Mouse (Mus musculus) limb, embryonic 12.5 days (tissue): ENCODE results near the gene H2afx. TPM values are rescaled to one million over a fixed set of nuclear protein-coding genes. Genes with fewer than 3 reads are reported as not detected.
"Not testable (repeated sequence)": the region's sequence is repeated elsewhere in the genome, so short reads cannot be mapped to it uniquely, and the experiment has no call there.

Experiments
- ATAC-seq: fragments of 200-750 bp; cut with Nextera tagmentation; 2 replicates; pipeline ENCODE4 v1.8.0; 2017; ENCODE audit warnings: low read depth, moderate TSS enrichment; ENCODE audit not compliant: insufficient number of reproducible peaks, insufficient read depth, low FRiP score, low TSS enrichment
- H3K27ac ChIP-seq: fragments of 300-500 bp; sonication (generic); 2 replicates; pipeline ENCODE4 v1.5.1; 2016; ENCODE audit warnings: mild to moderate bottlenecking, moderate library complexity
- H3K27me3 ChIP-seq: fragments of 300-500 bp; sonication (generic); 2 replicates; pipeline ENCODE4 v1.6.1; 2016; ENCODE audit warnings: mild to moderate bottlenecking, moderate library complexity
- H3K36me3 ChIP-seq: fragments of 300-500 bp; sonication (generic); 2 replicates; pipeline ENCODE4 v1.6.1; 2016; ENCODE audit warnings: mild to moderate bottlenecking, moderate library complexity
- H3K4me1 ChIP-seq: fragments of 300-500 bp; sonication (generic); replicated peaks from 2 replicates; pipeline ENCODE4 v1.6.1; 2016
- H3K4me2 ChIP-seq: fragments of 300-500 bp; sonication (generic); 2 replicates; pipeline ENCODE4 v1.6.1; 2016; ENCODE audit warnings: mild to moderate bottlenecking, moderate library complexity
- H3K4me3 ChIP-seq: fragments of 300-500 bp; sonication (generic); replicated peaks from 2 replicates; pipeline ENCODE4 v1.5.1; 2016; ENCODE audit warnings: mild to moderate bottlenecking
- H3K9ac ChIP-seq: fragments of 300-500 bp; sonication (generic); replicated peaks from 2 replicates; pipeline ENCODE4 v1.6.1; 2016; ENCODE audit warnings: mild to moderate bottlenecking, moderate library complexity
- H3K9me3 ChIP-seq: fragments of 300-500 bp; sonication (generic); 2 replicates; pipeline ENCODE4 v1.6.1; 2016; ENCODE audit warnings: mild to moderate bottlenecking, moderate library complexity
- WGBS: fragments of 180-500 bp; shearing (Covaris S2); methylation state at CpG from one replicate; pipeline ENCODE4 v1.1.7; 2016; 5-methylcytosine and 5-hydroxymethylcytosine counted together
- polyA plus RNA-seq: library from polyadenylated mRNA; unstranded; fragments of >200 nt; fragmentation: Nextera tagmentation; extraction: Ambion mirVana; gene quantifications from 2 replicates; pipeline ENCODE4 v1.2.1, GENCODE M21; 2016

Gene H2afx
- polyA plus RNA-seq, 1 experiment from 2014 or later = 481 TPM

DNA sequence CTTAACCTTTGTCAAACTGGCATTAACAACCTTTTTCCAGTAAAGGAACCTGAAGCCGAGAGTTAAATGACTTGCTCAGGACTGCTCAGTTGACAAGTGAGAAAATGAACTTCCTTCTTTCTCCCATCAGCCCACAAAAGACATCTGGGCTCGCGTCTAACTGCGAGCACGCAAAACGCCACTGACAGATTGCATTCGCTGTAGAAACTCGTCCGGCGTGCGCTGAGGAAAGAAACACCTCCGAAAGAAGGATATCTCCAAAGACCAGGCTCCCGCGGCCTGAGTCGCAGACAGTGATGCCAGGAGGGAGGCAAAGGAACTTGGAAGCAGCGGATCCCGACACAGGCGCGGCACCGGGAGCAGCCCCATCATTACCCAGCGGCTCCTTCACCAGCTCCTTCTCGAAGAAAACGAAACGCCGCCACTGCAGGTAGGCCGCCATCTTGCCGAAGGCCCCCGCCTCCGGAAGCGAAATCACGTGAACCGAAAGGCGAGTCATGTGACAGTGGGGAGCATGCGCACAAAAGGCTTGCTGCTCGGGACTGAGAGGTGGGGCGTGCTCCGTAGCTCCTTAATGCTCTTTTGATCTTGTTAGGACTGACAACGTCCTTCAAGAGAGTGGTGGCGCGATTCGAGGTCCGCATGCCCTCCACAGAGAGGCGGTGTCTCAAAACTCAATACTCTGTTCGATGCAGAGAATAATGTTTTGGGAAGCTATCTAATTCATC is 26.9 kb downstream of the H2afx start, which contains the start of gene Vps11:
Gene Vps11 (minus strand): TSS at position 481 of the 728 bp plus-strand sequence.
- H3K9ac ChIP-seq = peak within 1 kb of the TSS; percentile 82
- WGBS = under 1% methylated on average over 44 of the region's 44 CpGs
- peaks cover 8% of the 10 kb centered on the region for H3K4me1 ChIP-seq
- no peaks in the 10 kb centered on the region for H3K27me3 ChIP-seq
- H3K4me3 ChIP-seq = peak within 1 kb of the TSS; percentile 91
- H3K9me3 ChIP-seq = no peaks in the 10 kb centered on the region
- ATAC-seq = peak; percentile 82; the same call in 1 of the 2 replicates
- H3K4me2 ChIP-seq = peak within 1 kb of the TSS; percentile 92
- peaks cover 34% of the 10 kb centered on the region for H3K36me3 ChIP-seq
- H3K27ac ChIP-seq = 0 out of 2 replicates have a peak within 1 kb of the TSS, but pooled peaks have one; percentile 45

DNA sequence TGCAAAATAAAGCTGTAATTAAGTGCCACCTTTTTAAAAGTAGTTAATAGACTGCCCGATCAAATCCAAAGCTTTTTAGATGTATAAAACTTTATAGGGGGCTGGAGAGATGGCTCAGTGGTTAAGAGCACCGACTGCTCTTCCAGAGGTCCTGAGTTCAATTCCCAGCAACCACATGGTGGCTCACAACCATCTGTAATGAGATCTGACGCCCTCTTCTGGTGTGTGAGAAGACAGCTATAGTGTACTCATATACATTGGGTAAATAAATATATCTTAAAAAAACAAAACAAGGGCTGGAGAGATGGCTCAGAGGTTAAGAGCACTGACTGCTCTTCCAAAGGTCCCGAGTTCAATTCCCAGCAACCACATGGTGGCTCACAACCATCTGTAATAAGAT is 27.4 kb downstream of the H2afx start:
- 0 out of 2 replicates have a peak overlapping the region, but pooled peaks have one; percentile 45 for H3K27ac ChIP-seq
- H3K4me2 ChIP-seq = peak overlapping the region; percentile 92
- H3K9ac ChIP-seq, H3K27me3 ChIP-seq, ATAC-seq, H3K9me3 ChIP-seq, H3K4me1 ChIP-seq: not testable (repeated sequence)
- 43% methylated on average over 4 of the region's 4 CpGs for WGBS
- peaks cover 28% of the 10 kb centered on the region for H3K36me3 ChIP-seq
- H3K4me3 ChIP-seq = peak overlapping the region; percentile 91

DNA sequence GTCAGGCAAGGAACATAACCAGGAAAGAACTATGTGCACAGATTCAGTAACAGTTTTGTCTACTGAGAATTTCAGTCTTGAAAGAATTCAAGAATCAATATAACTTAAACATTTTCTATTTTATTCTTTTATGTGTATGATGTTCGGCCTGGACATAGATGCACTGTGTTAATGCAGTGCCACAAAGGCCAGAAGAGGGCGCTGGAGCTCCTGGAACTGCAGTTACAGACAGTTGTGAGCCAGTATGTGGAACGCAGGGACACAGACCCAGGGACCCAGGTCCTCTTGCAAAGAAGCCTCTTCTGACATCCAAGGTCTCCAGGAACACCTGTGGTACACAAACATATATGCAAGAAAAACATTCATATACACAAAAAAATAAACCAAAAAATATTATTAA is 30.0 kb downstream of the H2afx start:
- H3K27ac ChIP-seq = no peak overlapping the region
- 58% methylated on average over 3 of the region's 3 CpGs for WGBS
- no peaks in the 10 kb centered on the region for H3K27me3 ChIP-seq
- H3K4me3 ChIP-seq = no peak overlapping the region
- no peak for ATAC-seq
- peaks cover 5% of the 10 kb centered on the region for H3K36me3 ChIP-seq
- H3K4me2 ChIP-seq = no peak overlapping the region
- no peaks in the 10 kb centered on the region for H3K9me3 ChIP-seq
- no peak overlapping the region for H3K9ac ChIP-seq
- H3K4me1 ChIP-seq = peaks cover 8% of the 10 kb centered on the region

DNA sequence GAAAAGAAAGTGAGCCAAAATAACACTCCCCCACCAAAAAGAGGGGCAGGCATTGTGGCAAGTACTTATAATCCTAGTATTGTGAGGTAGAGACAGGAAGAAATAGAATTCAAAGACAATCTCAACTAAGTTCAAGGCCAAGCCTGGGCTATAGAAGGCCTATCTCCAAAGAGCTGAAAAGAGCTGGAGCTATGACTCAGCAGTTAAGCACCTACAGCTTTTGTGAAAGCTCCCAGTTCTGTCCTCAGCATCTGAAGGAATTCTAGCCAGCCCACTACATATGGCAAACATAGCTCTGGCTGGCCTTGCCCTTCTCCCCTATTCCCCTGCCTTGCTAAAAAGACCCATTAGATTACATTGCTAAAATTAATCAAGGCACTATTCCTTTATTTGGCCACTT is 38.9 kb downstream of the H2afx start:
- Histone ChIP-seq H3K9ac (no peak overlapping the region), H3K27ac (no peak overlapping the region), H3K9me3 (no peaks in the 10 kb centered on the region), H3K4me2 (no peak overlapping the region), H3K36me3 (no peaks in the 10 kb centered on the region), H3K27me3 (no peaks in the 10 kb centered on the region), H3K4me1 (peaks cover 2% of the 10 kb centered on the region), H3K4me3 (no peak overlapping the region)
- no peak for ATAC-seq

DNA sequence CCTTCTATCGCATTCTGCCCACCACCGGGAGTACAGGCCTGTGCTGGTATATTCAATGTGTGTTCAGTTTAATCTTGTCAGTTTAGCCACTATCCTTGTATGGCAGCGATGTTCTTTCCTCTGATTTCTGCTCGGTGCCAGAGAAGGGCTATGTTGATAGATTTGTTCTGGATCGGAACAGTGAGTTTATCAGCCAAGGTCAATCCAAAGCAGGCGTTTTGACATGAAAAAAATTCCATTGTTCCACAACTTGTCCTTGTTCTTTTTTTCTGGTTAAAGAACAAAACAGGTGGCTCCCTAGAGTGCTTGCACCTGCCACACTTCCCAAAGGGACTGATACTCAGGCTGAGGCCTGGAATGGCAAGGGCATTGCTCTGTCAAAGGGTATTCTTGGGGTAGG is 41.6 kb downstream of the H2afx start:
- Histone ChIP-seq H3K27me3 (no peaks in the 10 kb centered on the region), H3K27ac (no peak overlapping the region), H3K4me1 (peaks cover 16% of the 10 kb centered on the region), H3K9me3 (no peaks in the 10 kb centered on the region), H3K4me2 (no peak overlapping the region), H3K36me3 (peaks cover 7% of the 10 kb centered on the region), H3K4me3 (no peak overlapping the region), H3K9ac (no peak overlapping the region)
- ATAC-seq = no peak
- WGBS = 90% methylated on average over 6 of the region's 6 CpGs

DNA sequence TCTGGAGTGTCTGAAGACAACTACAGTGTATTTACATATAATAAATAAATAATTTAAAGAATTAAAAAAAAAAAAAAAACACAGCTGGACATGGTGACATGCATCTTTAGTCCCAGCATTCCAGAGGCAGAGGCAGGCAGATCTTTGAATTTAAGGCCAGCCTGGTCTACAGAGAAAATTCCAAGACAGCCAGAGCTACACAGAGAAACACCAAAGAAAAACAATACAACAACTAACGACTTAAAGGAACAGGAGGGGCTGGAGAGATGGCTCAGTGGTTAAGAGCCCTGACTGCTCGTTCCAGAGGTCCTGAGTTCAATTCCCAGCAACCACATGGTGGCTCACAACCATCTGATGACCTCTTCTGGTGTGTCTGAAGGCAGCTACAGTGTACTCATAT is 42.8 kb downstream of the H2afx start:
- not testable (repeated sequence) for ATAC-seq, H3K4me2 ChIP-seq
- H3K36me3 ChIP-seq = peaks cover 19% of the 10 kb centered on the region

DNA sequence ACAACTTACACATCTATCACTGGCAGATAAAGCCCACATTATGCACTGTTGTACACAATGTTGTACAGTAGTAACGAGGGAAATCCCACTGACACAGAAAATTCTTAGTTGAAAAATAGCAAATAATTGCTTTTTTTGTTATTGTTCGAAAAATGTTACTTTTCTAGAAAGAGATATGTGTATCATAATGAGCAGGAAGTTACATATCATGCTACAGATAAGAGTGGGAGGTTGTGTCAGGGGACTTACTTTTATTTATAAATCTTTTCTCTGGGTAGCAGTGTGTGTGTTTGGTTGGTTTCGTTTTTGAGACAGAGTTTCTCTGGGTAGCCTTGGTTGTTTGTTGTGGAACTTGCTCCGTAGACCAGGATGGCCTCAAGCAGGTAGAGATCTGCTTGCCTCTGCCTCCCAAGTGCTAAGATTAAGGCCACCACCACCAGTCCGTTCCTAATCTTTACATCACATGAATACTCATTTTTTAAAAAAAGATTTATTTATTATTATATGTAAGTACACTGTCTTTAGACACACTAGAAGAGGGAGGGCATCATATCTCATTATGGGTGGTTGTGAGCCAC is 43.7 kb downstream of the H2afx start:
- Histone ChIP-seq H3K4me2 (peak overlapping the region; percentile 66), H3K4me3 (peak overlapping the region; percentile 87), H3K4me1 (peaks cover 16% of the 10 kb centered on the region), H3K36me3 (peaks cover 28% of the 10 kb centered on the region), H3K27ac (no peak overlapping the region; the same call in 1 of the 2 replicates), H3K9ac (peak overlapping the region; percentile 90), H3K9me3 (no peaks in the 10 kb centered on the region), H3K27me3 (no peaks in the 10 kb centered on the region)
- WGBS = 88% methylated on average over 5 of the region's 5 CpGs
- no peak for ATAC-seq

More for the DNA sequence above, 42.8 kb downstream of the H2afx start:
- H3K9ac ChIP-seq, H3K27me3 ChIP-seq, H3K4me3 ChIP-seq, H3K27ac ChIP-seq, H3K9me3 ChIP-seq: not testable (repeated sequence)
- WGBS = 84% methylated on average over 2 of the region's 2 CpGs
- peaks cover 16% of the 10 kb centered on the region for H3K4me1 ChIP-seq

DNA sequence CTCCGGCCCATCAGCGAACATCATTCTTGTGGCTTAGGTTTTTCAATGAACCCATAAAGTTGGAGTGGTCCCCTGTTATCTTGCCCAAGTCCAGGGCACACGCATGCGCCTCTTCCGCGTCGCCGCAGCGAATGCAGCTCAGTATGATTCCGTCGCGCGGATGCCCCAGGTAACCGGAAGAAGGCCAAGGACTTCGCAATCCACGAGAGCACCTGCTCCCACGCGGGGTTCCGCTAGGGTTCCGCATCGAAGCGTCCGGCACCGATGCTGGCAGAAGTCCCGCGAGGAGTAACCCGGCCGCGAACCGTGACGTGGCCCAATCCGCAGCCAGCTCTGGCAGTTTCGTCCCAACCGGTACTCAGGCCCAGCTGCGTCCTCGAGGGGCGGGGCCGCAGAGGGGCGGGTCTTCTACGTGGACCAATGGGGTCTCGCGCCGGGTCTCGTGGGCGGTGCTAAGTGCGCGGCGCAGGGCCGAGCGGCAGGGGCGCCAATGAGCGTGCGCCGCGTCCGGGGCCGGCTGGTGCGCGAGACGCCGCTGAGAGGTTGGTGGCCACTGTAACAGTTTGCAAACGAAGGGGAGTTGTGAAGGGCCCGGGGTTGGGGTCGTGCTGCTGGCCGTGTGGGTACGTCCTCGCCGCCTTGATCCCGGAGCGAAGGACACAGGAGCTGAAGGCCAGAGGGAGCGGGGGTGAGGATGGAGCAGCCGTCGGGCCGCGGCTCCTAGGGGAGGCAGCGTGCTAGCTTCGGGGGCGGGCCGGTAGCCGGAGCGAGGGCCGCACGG is 44.8 kb downstream of the H2afx start, which contains the start of gene Hyou1:
Gene Hyou1 (plus strand): TSS at position 437 of the 781 bp plus-strand sequence.
- peaks cover 38% of the 10 kb centered on the region for H3K36me3 ChIP-seq
- peak within 1 kb of the TSS; percentile 82 for H3K27ac ChIP-seq
- peak within 1 kb of the TSS; percentile 87 for H3K4me3 ChIP-seq
- H3K4me2 ChIP-seq = peak within 1 kb of the TSS; percentile 92
- no peaks in the 10 kb centered on the region for H3K27me3 ChIP-seq
- H3K4me1 ChIP-seq = peaks cover 16% of the 10 kb centered on the region
- ATAC-seq = peak; percentile 96
- peak within 1 kb of the TSS; percentile 90 for H3K9ac ChIP-seq
- H3K9me3 ChIP-seq = no peaks in the 10 kb centered on the region
- under 1% methylated on average over 83 of the region's 83 CpGs for WGBS

DNA sequence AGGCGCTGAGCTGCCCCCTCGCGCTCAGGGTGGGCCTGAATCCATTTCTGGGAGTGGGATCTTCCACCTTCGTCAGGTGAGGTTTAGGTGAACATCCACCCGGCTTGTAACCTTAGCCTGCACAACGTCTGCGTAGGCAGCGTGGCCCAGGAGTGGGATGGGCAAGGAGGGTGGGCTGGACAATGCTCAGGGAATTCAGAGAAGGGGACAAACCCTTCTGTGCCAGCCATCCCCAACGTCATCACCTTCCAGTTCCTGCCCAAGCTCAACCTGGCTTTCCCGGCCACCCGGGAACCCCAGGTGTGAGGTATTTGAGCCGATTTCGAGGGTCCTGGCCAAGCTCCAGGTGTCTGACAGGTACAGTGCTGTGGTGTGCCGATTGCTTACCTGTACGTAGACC is 45.4 kb downstream of the H2afx start:
- 9% methylated on average over 15 of the region's 15 CpGs for WGBS
- Histone ChIP-seq H3K4me3 (peak overlapping the region; percentile 87), H3K4me1 (peaks cover 16% of the 10 kb centered on the region), H3K9me3 (no peaks in the 10 kb centered on the region), H3K27me3 (no peaks in the 10 kb centered on the region), H3K9ac (peak overlapping the region; percentile 90), H3K4me2 (peak overlapping the region; percentile 92), H3K27ac (peak overlapping the region; percentile 80), H3K36me3 (peaks cover 44% of the 10 kb centered on the region)
- ATAC-seq = 0 out of 2 replicates have a peak, but pooled peaks have one; percentile 5

DNA sequence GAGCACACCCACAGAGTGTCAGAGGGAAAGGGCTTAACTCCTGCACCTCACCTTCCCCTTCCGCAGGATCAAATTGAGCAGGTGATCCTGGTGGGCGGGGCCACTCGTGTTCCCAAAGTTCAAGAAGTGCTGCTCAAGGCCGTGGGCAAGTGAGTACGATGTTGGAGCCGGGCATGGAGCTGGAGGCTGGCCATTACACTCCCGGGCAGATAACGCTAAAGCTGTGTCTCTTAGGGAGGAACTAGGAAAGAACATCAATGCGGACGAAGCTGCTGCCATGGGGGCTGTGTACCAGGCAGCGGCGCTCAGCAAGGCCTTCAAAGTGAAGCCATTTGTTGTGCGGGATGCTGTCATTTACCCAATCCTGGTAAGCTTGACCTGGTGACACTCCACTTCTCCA is 50.1 kb downstream of the H2afx start:
- H3K4me2 ChIP-seq = no peak overlapping the region
- WGBS = 90% methylated on average over 13 of the region's 13 CpGs

More for the DNA sequence above, 50.1 kb downstream of the H2afx start:
- Histone ChIP-seq H3K27me3 (no peaks in the 10 kb centered on the region), H3K4me3 (no peak overlapping the region), H3K4me1 (peaks cover 11% of the 10 kb centered on the region), H3K9ac (no peak overlapping the region), H3K36me3 (peaks cover 92% of the 10 kb centered on the region), H3K9me3 (no peaks in the 10 kb centered on the region), H3K27ac (no peak overlapping the region)
- ATAC-seq = no peak
